Comparison of ENCODE assay signal across 9 mouse cellular contexts in genomic region chr2:155764679-155765418, GRCm38 (mm10). TPM values are rescaled to one million over a fixed set of nuclear protein-coding genes. Genes with fewer than 3 reads are reported as not detected.
DNase-seq lines count a peak whose midpoint lies in the region; ATAC-seq and TF ChIP-seq lines count a peak whose summit lies in the region.
"Had no signal": no experiment of that assay in that cellular context is flagged by ENCODE, and none has a peak within 500 bp of the region (broad histone marks: within the 10 kb centered on the region; RNA-seq: fewer than 3 reads in every experiment).

No protein-coding gene starts in this region.

- no peak for TF ChIP-seq POLR2A in spleen, adult 2 months (IDR thresholded peaks at IDR 0.05; ENCODE audit: low read depth, low read length)

- H3K4me3 ChIP-seq in hindbrain, embryonic 11.5 days (ENCODE audit: low read depth, low read length), result no peak overlapping the region
- H3K4me3 ChIP-seq in hindbrain, embryonic 12.5 days, result no peak overlapping the region
- H3K4me3 ChIP-seq in forebrain, embryonic 10.5 days, result no peak overlapping the region
- H3K4me3 ChIP-seq in heart, embryonic 16.5 days (ENCODE audit: low read length), result no peak overlapping the region
- no peak overlapping the region for H3K4me3 ChIP-seq in spleen, adult 2 months (ENCODE audit: extremely low read depth, insufficient read depth, insufficient read length)
- H3K4me3 ChIP-seq: myocyte had no signal

- DNase-seq in hindbrain, embryonic 11.5 days (ENCODE audit: low spot score), result peak; percentile 90
- DNase-seq in c-Kit-positive CD71-negative TER-119-negative erythroid progenitor cells, embryonic 14.5 days (ENCODE audit: low read depth), result peak; percentile 69
- peak; percentile 70 for DNase-seq in forebrain, embryonic 10.5 days (ENCODE audit: extremely low spot score, low spot score)
- peak; percentile 76 to 81 for DNase-seq in layer of hippocampus, postnatal 10 days (ENCODE audit: low spot score in 2 of 2)
- peak; percentile 43 to 65 for DNase-seq in spleen, adult 2 months (ENCODE audit: low read depth in 1 of 2, low spot score in 2 of 2)

- no peaks in the 10 kb centered on the region for H3K36me3 ChIP-seq in hindbrain, embryonic 11.5 days (ENCODE audit: control insufficient read depth, insufficient read depth, low read length)
- no peaks in the 10 kb centered on the region for H3K36me3 ChIP-seq in hindbrain, embryonic 12.5 days
- H3K36me3 ChIP-seq in forebrain, embryonic 10.5 days (replicated peaks), result no peaks in the 10 kb centered on the region
- no peaks in the 10 kb centered on the region for H3K36me3 ChIP-seq in heart, embryonic 16.5 days (ENCODE audit: control insufficient read depth, insufficient read depth)
- H3K36me3 ChIP-seq in spleen, adult 2 months (ENCODE audit: control insufficient read depth, insufficient read depth, low read length), result no peaks in the 10 kb centered on the region

- no peaks in the 10 kb centered on the region for H3K9me3 ChIP-seq in hindbrain, embryonic 11.5 days (ENCODE audit: control insufficient read depth, low read length)
- no peaks in the 10 kb centered on the region for H3K9me3 ChIP-seq in hindbrain, embryonic 12.5 days (replicated peaks)
- no peaks in the 10 kb centered on the region for H3K9me3 ChIP-seq in forebrain, embryonic 10.5 days
- H3K9me3 ChIP-seq in heart, embryonic 16.5 days (replicated peaks; ENCODE audit: control insufficient read depth, low read length), result no peaks in the 10 kb centered on the region

- no peak overlapping the region for H3K27ac ChIP-seq in hindbrain, embryonic 11.5 days (ENCODE audit: low read depth, low read length)
- no peak overlapping the region for H3K27ac ChIP-seq in hindbrain, embryonic 12.5 days
- no peak overlapping the region for H3K27ac ChIP-seq in forebrain, embryonic 10.5 days
- H3K27ac ChIP-seq in heart, embryonic 16.5 days (ENCODE audit: low read length), result no peak overlapping the region
- H3K27ac ChIP-seq in spleen, adult 2 months (ENCODE audit: insufficient read depth, low read length), result no peak overlapping the region

- H3K9ac ChIP-seq in hindbrain, embryonic 11.5 days (ENCODE audit: low read depth, low read length), result no peak overlapping the region
- no peak overlapping the region for H3K9ac ChIP-seq in hindbrain, embryonic 12.5 days
- no peak overlapping the region for H3K9ac ChIP-seq in heart, embryonic 16.5 days (ENCODE audit: low read length)

- TF ChIP-seq CTCF in spleen, adult 2 months (IDR thresholded peaks at IDR 0.05; ENCODE audit: extremely low read depth, insufficient read depth, insufficient read length, insufficient replicate concordance), result peak; percentile 59; the same call in 1 of the 2 replicates

- H3K4me1 ChIP-seq in hindbrain, embryonic 11.5 days (replicated peaks; ENCODE audit: control insufficient read depth, insufficient read depth, low read length), result no peaks in the 10 kb centered on the region
- H3K4me1 ChIP-seq in hindbrain, embryonic 12.5 days, result no peaks in the 10 kb centered on the region
- no peaks in the 10 kb centered on the region for H3K4me1 ChIP-seq in forebrain, embryonic 10.5 days
- H3K4me1 ChIP-seq in heart, embryonic 16.5 days (ENCODE audit: control insufficient read depth, insufficient read depth, low read length), result no peaks in the 10 kb centered on the region
- no peaks in the 10 kb centered on the region for H3K4me1 ChIP-seq in spleen, adult 2 months (ENCODE audit: control insufficient read depth, insufficient read depth, insufficient read length)

- no peak overlapping the region for H3K4me2 ChIP-seq in hindbrain, embryonic 11.5 days (replicated peaks; ENCODE audit: low read depth, low read length)
- H3K4me2 ChIP-seq in hindbrain, embryonic 12.5 days (replicated peaks), result no peak overlapping the region
- H3K4me2 ChIP-seq in heart, embryonic 16.5 days (ENCODE audit: low read depth, low read length), result peak overlapping the region; percentile 22

- ATAC-seq in hindbrain, embryonic 11.5 days (ENCODE audit: low FRiP score), result 0 out of 2 replicates have a peak, but pooled peaks have one; percentile 40
- no peak for ATAC-seq in hindbrain, embryonic 12.5 days (ENCODE audit: low FRiP score)
- ATAC-seq in heart, embryonic 16.5 days (replicated peaks; ENCODE audit: extremely low read depth, insufficient read depth, low FRiP score), result peak; percentile 60; the same call in 1 of the 2 replicates
- ATAC-seq in megakaryocyte progenitor cell, adult 5-6 weeks (replicated peaks; ENCODE audit: poor library complexity), result peak; percentile 88

- no peaks in the 10 kb centered on the region for H3K27me3 ChIP-seq in hindbrain, embryonic 11.5 days (ENCODE audit: control insufficient read depth, insufficient read depth, low read length)
- peaks cover 5% of the 10 kb centered on the region; the same call in 1 of the 2 replicates for H3K27me3 ChIP-seq in hindbrain, embryonic 12.5 days
- 0 out of 2 replicates have a peak, but pooled peaks cover 8% of the 10 kb centered on the region for H3K27me3 ChIP-seq in forebrain, embryonic 10.5 days (ENCODE audit: poor library complexity, severe bottlenecking)
- H3K27me3 ChIP-seq in heart, embryonic 16.5 days (ENCODE audit: control insufficient read depth, insufficient read depth, low read length), result no peaks in the 10 kb centered on the region
- no peaks in the 10 kb centered on the region for H3K27me3 ChIP-seq in spleen, adult 2 months (ENCODE audit: control insufficient read depth, insufficient read depth, low read length)

- 55% methylated on average over 13 of the region's 13 CpGs for WGBS in hindbrain, embryonic 11.5 days
- 58% methylated on average over 13 of the region's 13 CpGs for WGBS in hindbrain, embryonic 12.5 days
- 53% methylated on average over 13 of the region's 13 CpGs for WGBS in forebrain, embryonic 10.5 days
- WGBS in heart, embryonic 16.5 days, result 49% methylated on average over 13 of the region's 13 CpGs
- 65% methylated on average over 13 of the region's 13 CpGs for WGBS in spleen, adult 2 months

RNA-seq across cellular contexts. Expression of gene Mmp24, which starts 10.3 kb away (rescaled TPM):
- polyA plus RNA-seq in hindbrain, embryonic 11.5 days (2014; fragmentation: Nextera tagmentation; extraction: Ambion mirVana), result 3.2 and 3.4 TPM in 2 replicates
- polyA plus RNA-seq in hindbrain, embryonic 12.5 days (2016; fragmentation: Nextera tagmentation; extraction: Ambion mirVana), result 5.3 and 6.0 TPM in 2 replicates
- 0.17 and 0.35 TPM in 2 replicates for polyA plus RNA-seq in forebrain, embryonic 10.5 days (2016; fragmentation: Nextera tagmentation; extraction: Ambion mirVana)
- polyA plus RNA-seq in heart, embryonic 16.5 days (2015; fragmentation: Nextera tagmentation; extraction: Ambion mirVana), result 0.04 TPM in 1 of 2 replicates, not detected in the other
- 10 to 100 TPM; 64.1 to 67.5 TPM for total RNA-seq in layer of hippocampus, postnatal 10 days (2021)
- not detected in 2 replicates for total RNA-seq in megakaryocyte progenitor cell, adult 5-6 weeks (2015)
- under 0.01 TPM in 1 of 2 replicates, not detected in the other for total RNA-seq in megakaryocyte progenitor cell, adult 5-6 weeks (2017)
- 0.01 TPM in 1 of 2 replicates, not detected in the other for polyA plus RNA-seq in spleen, adult 2 months (2012; rRNA removed)

RNA-seq across cellular contexts. Expression of gene Procr, which starts 13.9 kb away (rescaled TPM):
- polyA plus RNA-seq in hindbrain, embryonic 11.5 days (2014; fragmentation: Nextera tagmentation; extraction: Ambion mirVana), result 2.5 and 3.1 TPM in 2 replicates
- 3.4 and 4.1 TPM in 2 replicates for polyA plus RNA-seq in hindbrain, embryonic 12.5 days (2016; fragmentation: Nextera tagmentation; extraction: Ambion mirVana)
- 1.1 TPM in 2 replicates for polyA plus RNA-seq in forebrain, embryonic 10.5 days (2016; fragmentation: Nextera tagmentation; extraction: Ambion mirVana)
- polyA plus RNA-seq in heart, embryonic 16.5 days (2015; fragmentation: Nextera tagmentation; extraction: Ambion mirVana), result 7.3 and 7.5 TPM in 2 replicates
- 1 to 10 TPM; 2.1 to 3.2 TPM for total RNA-seq in layer of hippocampus, postnatal 10 days (2021)
- total RNA-seq in megakaryocyte progenitor cell, adult 5-6 weeks (2015), result 0.89 TPM in 1 of 2 replicates, not detected in the other
- 3.1 and 6.1 TPM in 2 replicates for total RNA-seq in megakaryocyte progenitor cell, adult 5-6 weeks (2017)
- polyA plus RNA-seq in spleen, adult 2 months (2012; rRNA removed), result 9.0 and 10.5 TPM in 2 replicates

RNA-seq across cellular contexts. Expression of gene Gm17581, which starts 29.2 kb away (rescaled TPM):
- polyA plus RNA-seq in hindbrain, embryonic 11.5 days (2014; fragmentation: Nextera tagmentation; extraction: Ambion mirVana), result not detected in 2 replicates
- not detected in 2 replicates for polyA plus RNA-seq in hindbrain, embryonic 12.5 days (2016; fragmentation: Nextera tagmentation; extraction: Ambion mirVana)
- not detected in 2 replicates for polyA plus RNA-seq in forebrain, embryonic 10.5 days (2016; fragmentation: Nextera tagmentation; extraction: Ambion mirVana)
- polyA plus RNA-seq in heart, embryonic 16.5 days (2015; fragmentation: Nextera tagmentation; extraction: Ambion mirVana), result not detected in 2 replicates
- total RNA-seq in layer of hippocampus, postnatal 10 days (2021), result not detected
- total RNA-seq in megakaryocyte progenitor cell, adult 5-6 weeks (2015), result not detected in 2 replicates
- total RNA-seq in megakaryocyte progenitor cell, adult 5-6 weeks (2017), result not detected in 2 replicates
- not detected in 2 replicates for polyA plus RNA-seq in spleen, adult 2 months (2012; rRNA removed)
- polyA plus RNA-seq: myocyte had no signal

RNA-seq across cellular contexts. Expression of gene Edem2, which starts 35.6 kb away (rescaled TPM):
- polyA plus RNA-seq in hindbrain, embryonic 11.5 days (2014; fragmentation: Nextera tagmentation; extraction: Ambion mirVana), result 36.0 and 37.4 TPM in 2 replicates
- polyA plus RNA-seq in hindbrain, embryonic 12.5 days (2016; fragmentation: Nextera tagmentation; extraction: Ambion mirVana), result 37.3 and 38.5 TPM in 2 replicates
- polyA plus RNA-seq in forebrain, embryonic 10.5 days (2016; fragmentation: Nextera tagmentation; extraction: Ambion mirVana), result 30.5 and 30.9 TPM in 2 replicates
- polyA plus RNA-seq in heart, embryonic 16.5 days (2015; fragmentation: Nextera tagmentation; extraction: Ambion mirVana), result 27.3 and 28.8 TPM in 2 replicates
- 10 to 100 TPM; 19.1 to 20.9 TPM for total RNA-seq in layer of hippocampus, postnatal 10 days (2021)
- total RNA-seq in megakaryocyte progenitor cell, adult 5-6 weeks (2015), result 47.1 and 55.0 TPM in 2 replicates
- 58.2 and 70.9 TPM in 2 replicates for total RNA-seq in megakaryocyte progenitor cell, adult 5-6 weeks (2017)
- polyA plus RNA-seq in spleen, adult 2 months (2012; rRNA removed), result 65.0 and 70.8 TPM in 2 replicates

RNA-seq across cellular contexts. Expression of gene BC029722, which starts 54.4 kb away (rescaled TPM):
- polyA plus RNA-seq in hindbrain, embryonic 11.5 days (2014; fragmentation: Nextera tagmentation; extraction: Ambion mirVana), result 9.6 and 9.7 TPM in 2 replicates
- polyA plus RNA-seq in hindbrain, embryonic 12.5 days (2016; fragmentation: Nextera tagmentation; extraction: Ambion mirVana), result 17.1 and 17.3 TPM in 2 replicates
- polyA plus RNA-seq in forebrain, embryonic 10.5 days (2016; fragmentation: Nextera tagmentation; extraction: Ambion mirVana), result 5.9 and 6.8 TPM in 2 replicates
- polyA plus RNA-seq in heart, embryonic 16.5 days (2015; fragmentation: Nextera tagmentation; extraction: Ambion mirVana), result 17.4 and 17.7 TPM in 2 replicates
- 10 to 100 TPM; 37.2 to 38.1 TPM for total RNA-seq in layer of hippocampus, postnatal 10 days (2021)
- total RNA-seq in megakaryocyte progenitor cell, adult 5-6 weeks (2015), result 13.2 and 18.8 TPM in 2 replicates
- total RNA-seq in megakaryocyte progenitor cell, adult 5-6 weeks (2017), result 13.2 and 14.8 TPM in 2 replicates
- polyA plus RNA-seq in spleen, adult 2 months (2012; rRNA removed), result 31.9 and 43.7 TPM in 2 replicates
